Mouse (Mus musculus) CD4-positive, CD25-positive, alpha-beta regulatory T cell (primary cell): ENCODE results near the gene Crtam. TPM values are rescaled to one million over a fixed set of nuclear protein-coding genes. Genes with fewer than 3 reads are reported as not detected.

Experiments
- polyA plus RNA-seq: library from polyadenylated mRNA; unstranded; fragments of 100-300 nt; shearing (Covaris generic); gene quantifications from one replicate; pipeline ENCODE4 v1.2.1, GENCODE M21; 2017

Crtam gene
- 1.3 TPM for polyA plus RNA-seq

DNA sequence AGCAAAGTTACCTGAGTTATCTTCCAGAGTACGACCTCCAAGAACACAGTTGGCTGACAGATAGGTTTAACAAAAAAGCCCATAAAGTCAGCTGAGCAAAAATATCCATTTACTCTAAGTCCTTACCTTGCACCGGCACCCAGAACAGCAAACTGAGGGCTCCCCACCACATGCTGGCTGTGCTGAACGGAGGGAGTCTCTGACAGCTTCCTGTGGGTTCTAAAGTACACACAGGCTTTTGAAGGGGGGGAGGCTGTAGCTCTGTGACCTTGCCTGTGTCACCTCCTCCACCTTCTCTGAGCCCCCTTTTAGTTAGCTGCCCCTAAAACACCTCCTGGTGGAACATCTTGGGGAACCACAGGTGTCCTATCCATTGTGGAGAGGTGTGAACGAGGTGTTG is at the start of gene Crtam:
TSS of gene Crtam (minus strand) at position 214 of the 400 bp plus-strand sequence.

DNA sequence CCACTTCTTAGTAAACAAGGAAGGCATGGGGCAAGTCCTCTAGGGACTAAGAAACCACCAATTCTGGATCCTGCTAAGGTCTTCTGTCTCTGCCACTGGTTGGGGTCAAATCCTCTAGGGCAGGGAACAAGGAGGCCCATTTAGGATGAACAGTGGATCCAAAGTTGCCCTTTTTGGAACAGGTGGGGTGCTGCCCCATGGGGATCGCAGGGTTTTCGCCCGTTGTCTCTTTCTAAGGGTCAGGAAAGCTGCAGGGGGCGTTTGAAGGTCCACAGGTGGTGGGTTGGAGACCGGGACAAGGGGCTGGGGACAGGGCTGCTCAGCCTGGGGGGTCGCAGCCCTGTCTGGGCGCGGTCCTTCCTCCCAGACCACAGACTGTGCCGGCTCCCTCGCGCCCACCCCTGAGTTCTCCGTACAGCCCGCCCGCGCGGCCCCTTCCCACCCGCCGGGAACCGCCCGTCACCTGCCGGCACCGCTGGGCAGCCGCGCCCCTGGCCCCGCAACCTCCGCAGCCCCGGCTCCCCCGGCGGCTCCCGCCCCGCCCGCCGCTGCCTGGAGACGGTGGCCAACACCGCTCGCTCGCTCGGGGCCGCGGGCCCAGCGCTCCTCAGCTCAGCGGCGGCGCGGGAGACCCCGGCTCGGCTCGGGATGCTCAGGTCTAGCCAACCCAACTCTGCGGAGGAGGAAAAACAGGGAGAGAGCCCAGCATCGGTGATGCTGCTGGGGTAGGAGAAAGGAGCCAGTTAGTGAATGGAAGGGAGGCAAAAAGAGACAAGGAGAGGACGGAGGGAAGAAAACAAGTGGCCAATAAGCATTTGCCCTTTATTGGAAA is 40.6 kb downstream of the Crtam start, which contains the start of gene Jhy:
TSS of gene Jhy (minus strand) at position 533 of the 832 bp plus-strand sequence.

Other genes starting within 250 kb of the Crtam start
- gene Hspa8, start 203.6 kb downstream of the Crtam start, polyA plus RNA-seq = 1,561 TPM
- 0.06 TPM for gene Bsx, start 130.5 kb downstream of the Crtam start, polyA plus RNA-seq
- not detected for gene Jhy, start 40.5 kb downstream of the Crtam start, polyA plus RNA-seq
- 43.5 TPM for gene Ubash3b, start 157.1 kb upstream of the Crtam start, polyA plus RNA-seq